Mouse (Mus musculus) liver, postnatal 0 days (tissue): Measurements from ENCODE around the gene Cass4.

Source experiments
- CTCF ChIP-seq: sonication (generic); IDR thresholded peaks from 2 replicates; pipeline ENCODE4 v1.5.1; 2016; ENCODE audit warnings: antibody characterized with exemption, low read depth
- EP300 ChIP-seq: IDR thresholded peaks from 2 replicates; pipeline ENCODE4 v1.6.1; 2016; ENCODE audit warnings: antibody characterized with exemption, low read depth, mild to moderate bottlenecking

DNA sequence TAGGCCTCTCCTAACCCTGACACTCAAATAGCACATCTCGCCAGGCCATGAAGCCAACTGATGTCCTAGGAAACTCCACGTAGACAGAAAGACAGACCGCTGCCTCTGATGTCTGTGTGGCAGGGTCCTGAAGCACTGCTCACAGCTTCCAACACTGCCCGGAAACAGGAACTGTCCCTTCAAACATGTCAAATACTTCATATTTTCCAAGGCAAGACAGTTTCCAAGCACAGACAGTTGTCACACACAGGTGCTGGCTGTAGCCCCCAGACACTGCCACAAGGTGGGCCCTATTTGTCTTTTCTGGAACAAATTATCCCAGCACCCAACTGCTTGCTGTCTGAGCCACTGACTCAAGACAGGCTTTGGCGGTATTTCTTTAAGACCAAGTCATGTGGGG, 24.6 kb downstream of the Cass4 start:
- TF ChIP-seq CTCF (no peak), EP300 (no peak)
